8 mouse cellular contexts compared by ENCODE assay signal in genomic region chr7:79508280-79509234, GRCm38 (mm10). TPM values are rescaled to one million over a fixed set of nuclear protein-coding genes. Genes with fewer than 3 reads are reported as not detected.
A peak's percentile ranks its signal among the peaks of the same experiment; 100 is the strongest.
DNase-seq lines count a peak whose midpoint lies in the region; ATAC-seq lines count a peak whose summit lies in the region.

No protein-coding gene starts in this region.

- H3K4me1 ChIP-seq in lung, embryonic 16.5 days (replicated peaks; ENCODE audit: control insufficient read depth, insufficient read depth, low read length): peaks cover 7% of the 10 kb centered on the region; the same call in 1 of the 2 replicates
- peaks cover 73% of the 10 kb centered on the region for H3K4me1 ChIP-seq in hindbrain, embryonic 15.5 days (replicated peaks)
- H3K4me1 ChIP-seq in neural tube, embryonic 15.5 days: peaks cover 85% of the 10 kb centered on the region

- H3K36me3 ChIP-seq in lung, embryonic 16.5 days (ENCODE audit: control insufficient read depth, insufficient read depth, low read length): no peaks in the 10 kb centered on the region
- no peaks in the 10 kb centered on the region for H3K36me3 ChIP-seq in hindbrain, embryonic 15.5 days
- no peaks in the 10 kb centered on the region for H3K36me3 ChIP-seq in neural tube, embryonic 15.5 days

- 2% methylated on average over 77 of the region's 79 CpGs for WGBS in lung, embryonic 16.5 days
- WGBS in hindbrain, embryonic 15.5 days: 1% methylated on average over 79 of the region's 79 CpGs
- under 1% methylated on average over 75 of the region's 79 CpGs for WGBS in neural tube, embryonic 15.5 days

- peak overlapping the region; percentile 33 for H3K4me2 ChIP-seq in lung, embryonic 16.5 days (ENCODE audit: low read depth, low read length)
- H3K4me2 ChIP-seq in hindbrain, embryonic 15.5 days: peak overlapping the region; percentile 87
- peak overlapping the region; percentile 87 for H3K4me2 ChIP-seq in neural tube, embryonic 15.5 days

- DNase-seq in cerebellum, adult 11 months: peak; percentile 30
- no peak for DNase-seq in lung, postnatal 25 days (ENCODE audit: low spot score)
- DNase-seq in layer of hippocampus, adult 8-10 months (ENCODE audit: low spot score in 2 of 2): no peak

- no peak overlapping the region for H3K9ac ChIP-seq in lung, embryonic 16.5 days (ENCODE audit: low read length)
- peak overlapping the region; percentile 99 for H3K9ac ChIP-seq in hindbrain, embryonic 15.5 days
- peak overlapping the region; percentile 97 for H3K9ac ChIP-seq in neural tube, embryonic 15.5 days (replicated peaks)

- H3K4me3 ChIP-seq in lung, embryonic 16.5 days (ENCODE audit: low read length): peak overlapping the region; percentile 22
- H3K4me3 ChIP-seq in hindbrain, embryonic 15.5 days: peak overlapping the region; percentile 90
- H3K4me3 ChIP-seq in neural tube, embryonic 15.5 days (replicated peaks): peak overlapping the region; percentile 74

- H3K27ac ChIP-seq in lung, embryonic 16.5 days (ENCODE audit: low read length): no peak overlapping the region
- H3K27ac ChIP-seq in hindbrain, embryonic 15.5 days (replicated peaks): peak overlapping the region; percentile 97
- H3K27ac ChIP-seq in neural tube, embryonic 15.5 days (replicated peaks): peak overlapping the region; percentile 98

- ATAC-seq in cerebellum, adult (ENCODE audit: insufficient number of reproducible peaks, low FRiP score, low TSS enrichment): no peak
- ATAC-seq in lung, embryonic 16.5 days (ENCODE audit: low read depth): no peak
- no peak for ATAC-seq in hindbrain, embryonic 15.5 days (ENCODE audit: low FRiP score, low read depth)
- ATAC-seq in neural tube, embryonic 15.5 days (ENCODE audit: low FRiP score): no peak
- no peak; the same call in 1 of the 2 replicates for ATAC-seq in granulocyte monocyte progenitor cell, adult 5-6 weeks (replicated peaks; ENCODE audit: poor library complexity, severe bottlenecking)

- H3K27me3 ChIP-seq in lung, embryonic 16.5 days (ENCODE audit: control insufficient read depth, insufficient read depth, low read depth, low read length): peaks cover 99% of the 10 kb centered on the region
- H3K27me3 ChIP-seq in hindbrain, embryonic 15.5 days: no peaks in the 10 kb centered on the region
- peaks cover 5% of the 10 kb centered on the region; the same call in 1 of the 2 replicates for H3K27me3 ChIP-seq in neural tube, embryonic 15.5 days (replicated peaks)

- H3K9me3 ChIP-seq in lung, embryonic 16.5 days (ENCODE audit: control insufficient read depth, low read length): no peaks in the 10 kb centered on the region
- H3K9me3 ChIP-seq in hindbrain, embryonic 15.5 days: no peaks in the 10 kb centered on the region
- H3K9me3 ChIP-seq in neural tube, embryonic 15.5 days (replicated peaks): no peaks in the 10 kb centered on the region

RNA-seq across cellular contexts. Expression of gene Polg, which starts 42.4 kb away (rescaled TPM):
- polyA plus RNA-seq in lung, embryonic 16.5 days (2015; fragmentation: Nextera tagmentation; extraction: Ambion mirVana): 41.7 and 46.2 TPM in 2 replicates
- 26.5 and 27.0 TPM in 2 replicates for polyA plus RNA-seq in hindbrain, embryonic 15.5 days (2015; fragmentation: Nextera tagmentation; extraction: Ambion mirVana)
- polyA plus RNA-seq in neural tube, embryonic 15.5 days (2015; fragmentation: Nextera tagmentation; extraction: Ambion mirVana): 24.2 and 25.0 TPM in 2 replicates
- 27.1 and 34.9 TPM in 2 replicates for total RNA-seq in granulocyte monocyte progenitor cell, adult 5-6 weeks (2014; fragmentation: Nextera tagmentation)
- total RNA-seq in granulocyte monocyte progenitor cell, adult 5-6 weeks (2017): 40.5 and 61.0 TPM in 2 replicates
- total RNA-seq in layer of hippocampus, adult 8-10 months (2022): 100 to 1,000 TPM in 1 of 4 experiments, 10 to 100 TPM in 3; 87.5 to 101 (median 95.1) TPM

Comparison
In these comparisons a context has a peak if more than half of its experiments do, and no peak if none do; other contexts are left out.
1. H3K4me2 ChIP-seq: peak in every context shown above with its lines; median percentile 87 in hindbrain, embryonic 15.5 days; 87 in neural tube, embryonic 15.5 days; 33 in lung, embryonic 16.5 days.
2. H3K4me3 ChIP-seq: peak in every context shown above with its lines; median percentile 90 in hindbrain, embryonic 15.5 days; 74 in neural tube, embryonic 15.5 days; 22 in lung, embryonic 16.5 days.